Mouse (Mus musculus) neural tube, embryonic 12.5 days (tissue): ENCODE measurements at regions not wholly inside any gene's neighbourhood (a gene's known extent, or its start where the extent isn't known, plus 50 kb on each side); places are given as distances from the start of the nearest gene placed in this dataset.

ENCODE experiments used
- ATAC-seq: fragments of 200-750 bp; cut with Nextera tagmentation; 2 replicates; pipeline ENCODE4 v1.8.0; 2017; ENCODE audit warnings: low read depth, mild to moderate bottlenecking, moderate TSS enrichment, moderate library complexity; ENCODE audit not compliant: low FRiP score
- H3K27ac ChIP-seq: fragments of 300-500 bp; sonication (generic); 2 replicates; pipeline ENCODE4 v1.5.1; 2016
- H3K27me3 ChIP-seq: fragments of 300-500 bp; sonication (generic); replicated peaks from 2 replicates; pipeline ENCODE4 v1.6.1; 2016; ENCODE audit warnings: mild to moderate bottlenecking
- H3K36me3 ChIP-seq: fragments of 300-500 bp; sonication (generic); 2 replicates; pipeline ENCODE4 v1.6.1; 2016; ENCODE audit warnings: mild to moderate bottlenecking
- H3K4me1 ChIP-seq: fragments of 300-500 bp; sonication (generic); 2 replicates; pipeline ENCODE4 v1.6.1; 2016
- H3K4me2 ChIP-seq: fragments of 300-500 bp; sonication (generic); replicated peaks from 2 replicates; pipeline ENCODE4 v1.6.1; 2016; ENCODE audit warnings: mild to moderate bottlenecking
- H3K4me3 ChIP-seq: fragments of 300-500 bp; sonication (generic); 2 replicates; pipeline ENCODE4 v1.5.1; 2016
- H3K9ac ChIP-seq: fragments of 300-500 bp; sonication (generic); 2 replicates; pipeline ENCODE4 v1.6.1; 2016; ENCODE audit warnings: mild to moderate bottlenecking
- H3K9me3 ChIP-seq: fragments of 300-500 bp; sonication (generic); 2 replicates; pipeline ENCODE4 v1.6.1; 2016; ENCODE audit warnings: mild to moderate bottlenecking
- WGBS: fragments of 180-500 bp; shearing (Covaris S2); methylation state at CpG from one replicate; pipeline ENCODE4 v1.1.7; 2016; 5-methylcytosine and 5-hydroxymethylcytosine counted together

GRCm38 (mm10) chr10:84087929-84088328, 352.5 kb downstream of the Nuak1 start:
- Histone ChIP-seq H3K4me1 (0 out of 2 replicates have a peak, but pooled peaks cover 2% of the 10 kb centered on the region), H3K27ac (no peak overlapping the region), H3K36me3 (no peaks in the 10 kb centered on the region), H3K4me3 (no peak overlapping the region), H3K9ac (no peak overlapping the region), H3K27me3 (no peaks in the 10 kb centered on the region), H3K9me3 (no peaks in the 10 kb centered on the region), H3K4me2 (no peak overlapping the region)
- ATAC-seq = no peak
- WGBS = 92% methylated on average over 3 of the region's 3 CpGs

GRCm38 (mm10) chr10:84088799-84089778, 351.3 kb downstream of the Nuak1 start:
- H3K4me3 ChIP-seq = no peak overlapping the region
- H3K27me3 ChIP-seq = no peaks in the 10 kb centered on the region
- H3K9me3 ChIP-seq = no peaks in the 10 kb centered on the region
- no peak overlapping the region for H3K9ac ChIP-seq
- H3K4me1 ChIP-seq = 0 out of 2 replicates have a peak, but pooled peaks cover 2% of the 10 kb centered on the region
- H3K36me3 ChIP-seq = no peaks in the 10 kb centered on the region
- 75% methylated on average over 18 of the region's 18 CpGs for WGBS
- ATAC-seq = no peak
- no peak overlapping the region for H3K27ac ChIP-seq
- H3K4me2 ChIP-seq = no peak overlapping the region

GRCm38 (mm10) chr10:84093919-84094318, 346.5 kb downstream of the Nuak1 start:
- 86% methylated on average over 4 of the region's 4 CpGs for WGBS
- Histone ChIP-seq H3K9ac (no peak overlapping the region), H3K27ac (no peak overlapping the region), H3K36me3 (no peaks in the 10 kb centered on the region), H3K4me2 (no peak overlapping the region), H3K27me3 (no peaks in the 10 kb centered on the region), H3K4me1 (0 out of 2 replicates have a peak, but pooled peaks cover 2% of the 10 kb centered on the region), H3K4me3 (no peak overlapping the region), H3K9me3 (no peaks in the 10 kb centered on the region)
- ATAC-seq = no peak

GRCm38 (mm10) chr10:84097196-84097595, 343.2 kb downstream of the Nuak1 start:
- H3K27me3 ChIP-seq = no peaks in the 10 kb centered on the region
- no peak overlapping the region for H3K27ac ChIP-seq
- no peak overlapping the region for H3K4me2 ChIP-seq
- no peak overlapping the region for H3K4me3 ChIP-seq
- H3K9me3 ChIP-seq = no peaks in the 10 kb centered on the region
- no peak overlapping the region for H3K9ac ChIP-seq
- no peaks in the 10 kb centered on the region for H3K36me3 ChIP-seq
- no peaks in the 10 kb centered on the region for H3K4me1 ChIP-seq
- no peak for ATAC-seq
- 24% methylated on average over 5 of the region's 5 CpGs for WGBS

- Histone ChIP-seq H3K27ac (no peak overlapping the region), H3K27me3 (no peaks in the 10 kb centered on the region), H3K36me3 (no peaks in the 10 kb centered on the region), H3K4me1 (no peaks in the 10 kb centered on the region), H3K9ac (no peak overlapping the region), H3K9me3 (no peaks in the 10 kb centered on the region), H3K4me2 (no peak overlapping the region), H3K4me3 (no peak overlapping the region)
- 72% methylated on average over 7 of the region's 7 CpGs for WGBS
- no peak for ATAC-seq
These were observed 336.4 kb downstream of the Nuak1 start for GRCm38 (mm10) chr10:84103985-84104384.

- ATAC-seq = no peak
These were observed 335.8 kb downstream of the Nuak1 start for GRCm38 (mm10) chr10:84104556-84104955.

GRCm38 (mm10) chr10:84109680-84110371, 330.6 kb downstream of the Nuak1 start:
- no peak overlapping the region for H3K4me2 ChIP-seq
- H3K4me3 ChIP-seq = no peak overlapping the region
- H3K4me1 ChIP-seq = 0 out of 2 replicates have a peak, but pooled peaks cover 5% of the 10 kb centered on the region
- no peak overlapping the region for H3K9ac ChIP-seq
- H3K9me3 ChIP-seq = no peaks in the 10 kb centered on the region
- H3K27me3 ChIP-seq = no peaks in the 10 kb centered on the region
- WGBS = 73% methylated on average over 7 of the region's 7 CpGs
- H3K27ac ChIP-seq = no peak overlapping the region
- no peaks in the 10 kb centered on the region for H3K36me3 ChIP-seq
- ATAC-seq = no peak

More at GRCm38 (mm10) chr10:84104556-84104955, 335.8 kb downstream of the Nuak1 start:
- no peak overlapping the region for H3K9ac ChIP-seq
- H3K36me3 ChIP-seq = no peaks in the 10 kb centered on the region
- 76% methylated on average over 6 of the region's 6 CpGs for WGBS
- no peak overlapping the region for H3K4me3 ChIP-seq
- no peaks in the 10 kb centered on the region for H3K4me1 ChIP-seq
- no peak overlapping the region for H3K4me2 ChIP-seq
- H3K27ac ChIP-seq = no peak overlapping the region
- no peaks in the 10 kb centered on the region for H3K9me3 ChIP-seq
- H3K27me3 ChIP-seq = no peaks in the 10 kb centered on the region

- Histone ChIP-seq H3K36me3 (no peaks in the 10 kb centered on the region), H3K4me2 (no peak overlapping the region), H3K27ac (no peak overlapping the region), H3K27me3 (no peaks in the 10 kb centered on the region), H3K4me1 (0 out of 2 replicates have a peak, but pooled peaks cover 5% of the 10 kb centered on the region), H3K4me3 (no peak overlapping the region), H3K9ac (no peak overlapping the region), H3K9me3 (no peaks in the 10 kb centered on the region)
- 70% methylated on average over 4 of the region's 4 CpGs for WGBS
- ATAC-seq = no peak
These were observed 329.9 kb downstream of the Nuak1 start for GRCm38 (mm10) chr10:84110372-84110985.

- no peak for ATAC-seq
- H3K27ac ChIP-seq = no peak overlapping the region
- WGBS = 38% methylated on average over 5 of the region's 5 CpGs
These were observed 328.9 kb downstream of the Nuak1 start for GRCm38 (mm10) chr10:84111502-84111901.

GRCm38 (mm10) chr10:84111909-84112308, 328.5 kb downstream of the Nuak1 start:
- H3K4me3 ChIP-seq = no peak overlapping the region
- no peak overlapping the region for H3K27ac ChIP-seq
- no peaks in the 10 kb centered on the region for H3K36me3 ChIP-seq
- 0 out of 2 replicates have a peak, but pooled peaks cover 5% of the 10 kb centered on the region for H3K4me1 ChIP-seq
- no peaks in the 10 kb centered on the region for H3K27me3 ChIP-seq
- H3K4me2 ChIP-seq = no peak overlapping the region
- WGBS = 72% methylated on average over 5 of the region's 5 CpGs
- H3K9me3 ChIP-seq = no peaks in the 10 kb centered on the region
- no peak overlapping the region for H3K9ac ChIP-seq
- ATAC-seq = no peak

More at GRCm38 (mm10) chr10:84111502-84111901, 328.9 kb downstream of the Nuak1 start:
- no peaks in the 10 kb centered on the region for H3K36me3 ChIP-seq
- no peak overlapping the region for H3K4me2 ChIP-seq
- no peaks in the 10 kb centered on the region for H3K9me3 ChIP-seq
- no peak overlapping the region for H3K4me3 ChIP-seq
- no peaks in the 10 kb centered on the region for H3K27me3 ChIP-seq
- no peak overlapping the region for H3K9ac ChIP-seq
- 0 out of 2 replicates have a peak, but pooled peaks cover 5% of the 10 kb centered on the region for H3K4me1 ChIP-seq

- Histone ChIP-seq H3K4me3 (no peak overlapping the region), H3K4me2 (no peak overlapping the region), H3K36me3 (no peaks in the 10 kb centered on the region), H3K4me1 (no peaks in the 10 kb centered on the region), H3K27me3 (no peaks in the 10 kb centered on the region), H3K27ac (no peak overlapping the region), H3K9ac (no peak overlapping the region), H3K9me3 (no peaks in the 10 kb centered on the region)
- no peak for ATAC-seq
- WGBS = 89% methylated on average over 8 of the region's 8 CpGs
These were observed 320.3 kb downstream of the Nuak1 start for GRCm38 (mm10) chr10:84119952-84120550.
